Mouse (Mus musculus) MEL (cell line): ENCODE data around the gene Cfap52.

Source experiments
- KAT2A ChIP-seq: conservative IDR thresholded peaks from 2 replicates; pipeline ENCODE4 v1.6.1; 2012; ENCODE audit warnings: low read depth, low read length, improper control_type of control experiment, inconsistent platforms
- RAD21 ChIP-seq: IDR thresholded peaks from 2 replicates; pipeline ENCODE4 v1.6.1; 2011; ENCODE audit warnings: mild to moderate bottlenecking, low read depth, low read length, improper control_type of control experiment

DNA sequence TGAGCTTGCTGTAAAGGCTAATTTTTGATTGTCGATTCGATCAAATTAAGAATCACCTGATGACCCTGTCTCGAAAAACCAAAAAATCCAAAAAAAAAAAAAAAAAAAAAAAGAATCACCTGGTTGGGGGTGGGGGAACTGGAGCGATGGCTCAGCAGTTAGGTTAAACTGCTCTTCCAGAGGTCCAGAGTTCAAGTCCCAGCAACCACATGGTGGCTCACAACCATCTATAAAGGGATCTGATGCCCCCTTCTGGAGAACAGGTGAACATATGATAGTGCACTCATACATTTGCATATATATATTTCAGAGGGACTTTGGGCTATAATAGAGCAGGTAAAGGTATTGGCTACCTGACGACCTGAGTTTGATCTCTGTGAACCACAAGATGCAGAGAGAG is 41.7 kb downstream of the Cfap52 start:
- TF ChIP-seq RAD21: no peak
- no peak for TF ChIP-seq KAT2A
